Mouse (Mus musculus): ENCODE measurements around the gene Kif16b.
A peak's percentile ranks its signal among the peaks of the same experiment; 100 is the strongest.

Kif16b gene

DNA sequence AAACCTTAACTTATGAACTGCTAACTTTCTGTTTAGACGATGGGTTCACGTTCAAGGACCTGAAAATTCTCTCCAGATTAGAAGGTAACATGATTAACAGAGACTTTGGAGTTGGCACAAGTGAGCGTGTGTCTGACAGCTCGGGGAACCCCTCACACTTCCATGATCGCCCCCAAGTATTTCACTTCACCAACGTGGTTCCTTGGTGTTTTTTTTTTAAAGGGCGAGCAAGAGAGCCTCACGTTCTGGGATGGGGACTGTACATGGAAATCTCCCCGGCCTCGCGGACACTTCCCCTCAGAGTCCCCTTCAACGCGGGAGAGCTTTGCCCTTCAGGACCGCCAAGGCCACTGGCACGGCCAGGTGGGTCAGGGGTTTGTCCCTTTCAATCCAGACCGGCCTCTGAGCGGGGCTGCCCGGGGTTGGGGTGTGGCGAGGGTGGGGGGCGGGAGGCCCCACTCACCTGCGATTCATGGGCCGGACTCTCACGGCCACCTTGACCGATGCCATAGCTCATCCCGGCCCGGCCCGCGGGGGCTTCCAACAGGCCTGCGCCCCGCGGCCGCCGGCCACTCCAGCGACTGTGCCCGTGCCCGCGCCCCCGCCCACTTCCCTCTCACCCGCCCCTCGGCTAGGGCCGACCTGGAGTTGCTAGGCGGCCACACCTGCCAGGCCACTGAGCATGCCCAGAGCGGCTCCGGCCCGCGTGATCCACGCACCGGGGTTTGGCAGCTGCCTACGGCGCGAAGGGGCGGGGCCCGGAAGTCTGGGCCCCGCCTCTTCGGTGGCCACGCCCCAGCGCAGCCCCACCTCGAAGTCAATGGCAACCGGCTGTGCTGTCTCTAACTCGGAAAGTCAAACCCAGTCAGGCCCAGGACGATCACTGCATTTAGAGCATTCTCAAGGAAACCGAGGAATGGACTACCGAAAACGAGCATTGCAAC is at the start of gene Kif16b:
Kif16b (minus strand) TSS at position 670 of the 944 bp plus-strand sequence.
- peak; percentile 92 to 93 for DNase-seq

GRCm38 (mm10) chr2:142940899-142941642 is 39.7 kb upstream of the Kif16b start:
- no peak for DNase-seq

- DNase-seq, result no peak
Observed at GRCm38 (mm10) chr2:142930445-142930844, 29.1 kb upstream of the Kif16b start.

- DNase-seq, result no peak
Observed at GRCm38 (mm10) chr2:142929226-142930112, 28.1 kb upstream of the Kif16b start.

GRCm38 (mm10) chr2:142910808-142911388 is 9.6 kb upstream of the Kif16b start:
- no peak for DNase-seq

DNA sequence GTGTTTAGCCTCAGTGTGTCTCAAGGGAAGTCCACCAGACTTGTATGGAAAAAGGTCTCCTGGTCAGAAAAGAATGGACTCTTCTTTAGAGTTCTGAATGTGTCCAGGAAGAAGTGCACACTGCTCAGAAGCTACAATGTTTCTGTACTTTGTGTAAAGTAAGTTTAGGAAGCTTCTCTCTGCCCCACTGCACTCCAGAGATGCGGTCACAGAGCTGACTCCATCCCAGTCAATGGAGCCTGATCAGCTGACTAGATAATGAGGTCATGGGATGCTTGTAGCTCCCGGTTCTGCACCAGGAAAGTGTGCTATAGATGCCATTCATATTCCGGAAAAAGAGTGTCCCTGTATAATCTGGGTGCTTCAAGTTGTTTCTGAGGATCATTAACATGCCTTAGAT is 7.9 kb upstream of the Kif16b start:
- DNase-seq, result no peak

- DNase-seq, result no peak
Observed at GRCm38 (mm10) chr2:142907056-142907455, 5.7 kb upstream of the Kif16b start.

GRCm38 (mm10) chr2:142902905-142903895 is 1.9 kb upstream of the Kif16b start:
- DNase-seq, result peak; percentile 94 to 96

DNA sequence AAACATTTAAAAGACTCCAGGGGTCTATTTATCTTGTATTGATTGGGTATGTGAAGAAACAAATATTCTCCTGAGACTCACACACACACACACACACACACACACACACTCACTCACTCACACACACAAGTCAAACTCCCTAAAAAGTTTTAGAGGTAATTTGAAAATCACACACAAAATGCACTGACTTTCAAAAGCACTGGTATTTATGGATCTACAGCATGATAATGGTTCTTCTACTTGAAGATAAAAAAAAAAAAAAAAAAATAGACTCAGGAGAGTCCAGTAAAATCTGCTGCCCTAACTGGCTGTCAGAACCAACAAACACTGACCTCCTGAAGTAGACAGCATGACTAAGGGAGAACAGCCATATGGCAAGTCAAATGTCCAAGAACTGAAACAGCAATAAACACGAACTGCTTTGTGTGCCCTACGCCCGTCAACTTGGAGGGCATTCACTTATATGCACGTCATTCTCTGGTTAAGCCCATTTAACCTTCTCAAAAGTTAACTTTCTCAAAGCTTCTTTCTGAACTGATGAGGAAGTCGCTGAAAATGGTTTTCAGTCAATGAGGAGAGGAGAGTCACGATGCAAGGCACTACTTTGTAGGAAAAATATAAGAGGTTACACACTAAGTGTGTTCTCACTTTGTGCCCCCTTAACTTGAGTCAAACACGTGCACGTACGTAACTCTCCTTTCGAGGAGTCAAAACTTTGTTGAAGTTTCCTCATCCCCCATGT is 1.0 kb downstream of the Kif16b start:
- no peak for DNase-seq

DNA sequence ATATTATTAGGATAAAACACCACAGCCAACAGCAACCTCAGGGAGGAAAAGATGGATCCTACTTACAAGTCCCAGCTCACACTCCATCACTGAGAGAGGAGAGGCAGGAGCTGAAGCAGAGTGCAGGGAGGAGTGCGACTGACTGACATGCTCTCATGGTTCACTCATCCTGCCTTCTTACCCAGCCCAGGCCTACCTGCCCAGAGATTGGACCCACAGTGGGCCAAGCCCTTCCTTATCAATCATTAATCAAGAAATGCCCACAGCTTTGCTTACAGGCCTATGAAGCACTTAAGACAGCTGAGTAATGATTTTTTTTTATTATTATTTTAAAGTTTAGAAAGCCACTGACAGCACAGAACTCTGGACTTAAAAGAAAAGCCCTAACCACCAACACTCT is 7.6 kb downstream of the Kif16b start:
- DNase-seq, result no peak

DNA sequence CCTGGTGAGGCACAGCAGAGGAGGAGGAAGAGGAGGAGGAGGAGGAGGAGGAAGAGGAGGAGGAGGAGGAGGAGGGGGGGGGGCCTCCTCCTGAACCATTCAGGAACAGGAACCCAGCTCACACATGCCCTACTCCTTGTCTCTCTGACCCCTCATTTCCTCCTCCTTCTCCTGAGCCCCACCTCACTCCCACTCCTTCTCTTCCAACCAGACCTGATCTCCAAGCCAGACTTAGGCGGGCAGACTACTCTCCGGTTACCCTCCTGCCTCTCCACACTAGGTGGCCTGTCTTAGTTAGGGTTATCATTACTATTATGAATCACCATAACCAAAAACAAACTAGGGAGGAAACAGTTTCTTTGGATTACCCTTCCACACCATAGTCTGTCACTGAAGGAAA is 10.0 kb downstream of the Kif16b start:
- no peak for DNase-seq

GRCm38 (mm10) chr2:142884456-142884855 is 16.9 kb downstream of the Kif16b start:
- no peak for DNase-seq

GRCm38 (mm10) chr2:142883625-142883994 is 17.7 kb downstream of the Kif16b start:
- no peak for DNase-seq

DNA sequence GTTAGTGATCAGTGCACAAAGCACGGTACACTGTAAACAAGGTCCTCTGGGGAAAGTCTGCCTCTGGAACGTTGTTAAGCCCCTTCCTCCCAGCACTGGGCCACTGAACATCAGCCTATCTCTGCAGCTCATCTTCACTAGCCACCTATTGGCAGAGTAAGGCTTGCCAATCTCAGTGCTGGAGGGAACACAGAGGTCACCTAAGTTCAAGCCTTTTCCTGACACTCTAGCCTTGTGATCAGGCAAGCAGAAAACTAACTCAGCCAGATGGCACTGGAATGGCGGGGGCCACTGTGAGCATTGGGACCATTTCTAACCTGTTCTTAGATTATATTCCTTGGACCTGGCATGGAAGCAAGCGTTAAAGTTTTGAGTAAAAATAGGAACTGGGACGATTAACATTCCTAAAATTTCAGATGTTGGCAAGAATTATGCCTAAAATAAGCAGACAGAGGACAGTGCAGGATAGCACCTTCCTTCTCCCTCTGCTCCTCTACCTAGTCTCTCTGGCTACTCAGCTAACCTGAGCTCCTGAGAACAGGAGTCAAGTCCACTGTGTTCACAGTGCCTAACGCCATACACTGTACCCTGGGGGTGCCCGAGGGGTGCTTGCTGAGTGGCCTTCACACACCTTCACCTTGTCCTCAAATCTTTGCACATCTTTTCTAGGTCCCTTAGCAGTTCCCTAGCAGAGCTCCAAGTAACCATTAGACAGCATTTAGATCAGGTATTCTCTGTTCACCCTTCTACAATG is 18.3 kb downstream of the Kif16b start:
- DNase-seq, result no peak

DNA sequence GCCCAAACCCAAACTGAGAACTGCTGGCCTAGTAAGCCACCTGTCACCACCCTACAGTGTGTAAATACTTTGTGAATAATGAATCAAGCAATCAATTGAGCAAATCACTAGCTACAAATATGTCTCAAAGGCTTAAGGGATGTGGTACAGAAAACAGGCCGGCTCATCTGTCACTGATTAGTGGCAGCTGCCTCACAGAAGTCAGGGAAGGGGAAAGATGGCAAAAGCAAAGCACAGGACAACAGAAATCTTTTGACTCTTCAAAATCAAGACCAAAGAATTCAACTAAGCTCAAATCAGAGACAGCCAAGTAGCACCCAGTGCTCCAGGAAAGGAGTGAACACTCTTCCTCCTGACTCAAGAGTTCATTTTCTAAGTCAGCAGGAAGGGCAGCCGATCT is 18.9 kb downstream of the Kif16b start:
- no peak for DNase-seq

DNA sequence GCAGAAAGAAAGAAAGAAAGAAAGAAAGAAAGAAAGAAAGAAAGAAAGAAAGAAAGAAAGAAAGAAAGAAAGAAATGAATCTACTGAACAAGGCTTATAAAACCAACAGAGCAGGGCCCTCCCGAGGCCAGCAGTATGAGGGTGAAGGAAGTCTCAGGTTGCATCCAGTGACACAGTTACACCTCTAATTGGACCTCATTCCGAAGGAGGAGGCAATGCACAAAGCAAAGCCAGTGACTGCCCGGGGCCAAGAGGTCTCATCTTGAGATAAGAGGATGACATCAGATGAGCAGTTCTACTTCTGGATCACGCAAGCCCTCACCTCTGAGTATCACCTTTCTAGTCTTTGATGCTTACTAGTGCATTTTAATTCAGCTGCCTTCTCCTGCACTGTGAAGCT is 20.2 kb downstream of the Kif16b start:
- no peak for DNase-seq

- no peak for DNase-seq
Observed at GRCm38 (mm10) chr2:142879257-142879818, 22.0 kb downstream of the Kif16b start.

DNA sequence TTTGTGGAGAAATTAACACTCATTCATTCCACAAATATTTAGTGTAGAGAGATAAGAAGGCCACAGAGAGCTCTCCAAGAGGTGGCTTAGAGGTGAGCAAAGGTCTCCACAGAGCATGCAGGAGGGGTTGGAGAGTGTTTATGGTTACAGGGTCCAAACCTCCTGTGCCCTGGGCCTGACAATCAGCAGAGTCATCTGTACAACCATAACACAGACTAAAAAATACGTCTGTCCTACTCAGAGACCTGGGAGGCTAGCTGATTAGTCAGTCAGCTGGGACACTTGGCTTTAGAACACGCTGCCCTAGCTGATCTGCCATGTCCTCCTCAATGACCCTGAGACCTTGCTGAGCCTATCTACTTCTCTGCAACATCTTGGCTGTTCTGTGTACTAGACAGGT is 24.7 kb downstream of the Kif16b start:
- no peak for DNase-seq

DNA sequence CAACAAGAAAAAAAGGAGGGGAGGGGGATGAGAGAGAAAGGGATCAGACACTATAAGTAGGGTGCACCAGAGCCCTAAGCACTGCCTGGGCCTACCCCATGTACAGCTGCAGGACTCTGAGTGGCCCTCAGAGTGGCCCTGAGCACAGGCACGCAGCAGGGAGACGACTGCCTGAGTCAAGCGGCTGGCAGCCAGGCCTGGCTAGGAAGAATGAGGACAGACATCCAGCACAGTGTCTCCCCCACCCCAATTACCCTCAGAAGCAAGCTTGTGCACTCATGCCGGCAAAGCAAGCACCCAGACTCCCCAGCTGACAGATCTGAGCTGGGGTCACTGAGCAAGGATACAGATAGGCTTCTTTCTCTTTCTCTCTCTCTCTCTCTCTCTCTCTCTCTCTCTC is 25.4 kb downstream of the Kif16b start:
- no peak for DNase-seq

Data from thymus, adult 18-20 months (tissue).